Mouse (Mus musculus) intestine, postnatal 0 days (tissue): Measurements from ENCODE around the gene Foxa2. TPM values are rescaled to one million over a fixed set of nuclear protein-coding genes. Genes with fewer than 3 reads are reported as not detected.

Experiments
- ATAC-seq: fragments of 200-750 bp; cut with Nextera tagmentation; 2 replicates; pipeline ENCODE4 v1.8.0; 2017; ENCODE audit warnings: mild to moderate bottlenecking, moderate TSS enrichment, moderate library complexity
- H3K27ac ChIP-seq: fragments of 300-500 bp; sonication (generic); 2 replicates; pipeline ENCODE4 v1.5.1; 2014; ENCODE audit warnings: mild to moderate bottlenecking, low read depth, low read length, moderate library complexity
- H3K27me3 ChIP-seq: fragments of 300-500 bp; sonication (generic); replicated peaks from 2 replicates; pipeline ENCODE4 v1.6.1; 2014; ENCODE audit warnings: low read length, mixed read lengths; ENCODE audit not compliant: control insufficient read depth, insufficient read depth
- H3K36me3 ChIP-seq: fragments of 300-500 bp; sonication (generic); 2 replicates; pipeline ENCODE4 v1.6.1; 2014; ENCODE audit warnings: mild to moderate bottlenecking, moderate library complexity; ENCODE audit not compliant: control insufficient read depth, insufficient read depth
- H3K4me1 ChIP-seq: fragments of 300-500 bp; sonication (generic); replicated peaks from 2 replicates; pipeline ENCODE4 v1.6.1; 2014; ENCODE audit warnings: antibody characterized with exemption, low read length, mixed read lengths; ENCODE audit not compliant: control insufficient read depth, insufficient read depth
- H3K4me2 ChIP-seq: fragments of 300-500 bp; sonication (generic); replicated peaks from 2 replicates; pipeline ENCODE4 v1.6.1; 2014; ENCODE audit warnings: low read depth, mild to moderate bottlenecking, moderate library complexity
- H3K4me3 ChIP-seq: fragments of 300-500 bp; sonication (generic); 2 replicates; pipeline ENCODE4 v1.5.1; 2014; ENCODE audit warnings: low read depth, low read length
- H3K9ac ChIP-seq: fragments of 300-500 bp; sonication (generic); 2 replicates; pipeline ENCODE4 v1.6.1; 2014; ENCODE audit warnings: mild to moderate bottlenecking, low read depth, low read length
- H3K9me3 ChIP-seq: fragments of 300-500 bp; sonication (generic); 2 replicates; pipeline ENCODE4 v1.6.1; 2016; ENCODE audit warnings: mixed run types; ENCODE audit not compliant: control insufficient read depth
- CTCF ChIP-seq: sonication (generic); IDR thresholded peaks from 2 replicates; pipeline ENCODE4 v1.5.1; 2016; ENCODE audit warnings: low read depth, mild to moderate bottlenecking, control low read depth, antibody characterized with exemption, moderate library complexity
- WGBS: fragments of 180-500 bp; shearing (Covaris S2); extraction: QIAGEN DNeasy Blood & Tissue Kit; methylation state at CpG from one replicate; pipeline ENCODE4 v1.1.7; 2014; 5-methylcytosine and 5-hydroxymethylcytosine counted together
- polyA plus RNA-seq: library from polyadenylated mRNA; unstranded; fragments of >200 nt; fragmentation: Nextera tagmentation; extraction: Ambion mirVana; gene quantifications from 2 replicates; pipeline ENCODE4 v1.2.1, GENCODE M21; 2015

The Foxa2 gene
- polyA plus RNA-seq, 1 experiment from 2014 or later, result 1.5 TPM

DNA sequence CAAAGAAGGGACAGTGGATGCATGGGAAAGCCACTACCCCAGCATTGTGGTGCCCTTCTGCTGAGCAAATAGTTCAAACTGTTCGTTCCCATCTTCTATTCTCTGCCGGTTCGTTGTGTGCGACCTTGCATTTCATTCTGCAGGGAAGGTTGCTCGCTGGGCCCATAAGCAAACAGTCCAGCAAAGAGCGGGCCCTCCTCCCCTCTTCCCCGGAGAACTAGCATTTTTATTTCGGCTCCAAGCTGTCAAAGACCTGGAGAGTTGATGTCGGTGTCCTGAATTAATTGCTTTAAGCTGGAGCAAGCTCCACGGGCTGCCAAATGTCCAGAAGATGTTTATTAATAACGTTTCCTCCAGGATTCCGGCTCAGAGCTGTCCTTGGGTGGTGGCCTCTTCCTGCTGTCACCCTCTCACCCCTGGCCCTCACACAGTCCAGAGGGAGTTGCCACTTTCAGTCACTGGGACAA is 23.4 kb downstream of the Foxa2 start:
- Histone ChIP-seq H3K9ac (no peak overlapping the region), H3K9me3 (no peaks in the 10 kb centered on the region), H3K4me3 (no peak overlapping the region), H3K27me3 (peaks cover 46% of the 10 kb centered on the region), H3K4me2 (no peak overlapping the region), H3K27ac (no peak overlapping the region), H3K36me3 (no peaks in the 10 kb centered on the region), H3K4me1 (no peaks in the 10 kb centered on the region)
- ATAC-seq, result no peak
- WGBS, result 19% methylated on average over 12 of the region's 12 CpGs
- TF ChIP-seq CTCF, result no peak

DNA sequence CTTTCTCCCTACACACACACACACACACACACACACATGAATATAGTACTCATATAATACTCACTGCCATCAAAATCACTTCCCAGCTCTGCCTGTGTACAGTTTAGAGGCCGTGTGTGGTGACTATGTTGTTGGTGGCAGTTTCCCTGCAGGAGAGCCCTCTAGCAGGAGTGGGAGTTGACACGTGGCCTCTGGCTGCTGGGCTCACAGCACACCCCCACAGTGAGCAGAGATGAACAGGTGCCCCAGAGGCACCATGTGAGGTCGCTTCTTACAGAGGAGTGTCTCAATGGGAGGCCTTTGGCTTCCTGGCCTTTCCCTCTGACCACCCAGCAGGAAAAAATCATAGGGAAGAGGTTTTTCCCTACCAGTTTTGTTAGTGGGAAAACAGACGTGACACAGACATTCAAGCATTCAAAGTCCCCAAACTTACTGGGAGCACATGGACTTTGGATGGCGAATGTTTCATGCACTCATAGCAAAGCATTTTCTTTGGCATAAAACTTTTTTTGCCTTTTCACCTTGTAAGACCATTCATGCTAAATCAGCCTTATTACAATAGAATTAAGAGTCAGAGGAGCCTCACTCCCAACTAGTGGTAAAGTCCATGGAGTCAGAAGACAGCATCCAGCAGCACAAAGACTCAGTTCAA is 24.7 kb downstream of the Foxa2 start:
- TF ChIP-seq CTCF, result no peak
- ATAC-seq, result no peak

GRCm38 (mm10) chr2:148021016-148021415 is 25.8 kb downstream of the Foxa2 start:
- Histone ChIP-seq H3K4me1 (no peaks in the 10 kb centered on the region), H3K27ac (no peak overlapping the region), H3K4me3 (no peak overlapping the region), H3K9me3 (no peaks in the 10 kb centered on the region), H3K27me3 (peaks cover 30% of the 10 kb centered on the region; the same call in 1 of the 2 replicates), H3K9ac (no peak overlapping the region), H3K36me3 (no peaks in the 10 kb centered on the region), H3K4me2 (no peak overlapping the region)
- no peak for TF ChIP-seq CTCF
- WGBS, result 69% methylated on average over 9 of the region's 9 CpGs
- no peak for ATAC-seq

More for the DNA sequence above, 24.7 kb downstream of the Foxa2 start:
- H3K36me3 ChIP-seq, result no peaks in the 10 kb centered on the region
- WGBS, result 62% methylated on average over 5 of the region's 5 CpGs
- H3K27me3 ChIP-seq, result peaks cover 39% of the 10 kb centered on the region
- no peaks in the 10 kb centered on the region for H3K4me1 ChIP-seq
- no peak overlapping the region for H3K27ac ChIP-seq
- no peaks in the 10 kb centered on the region for H3K9me3 ChIP-seq
- no peak overlapping the region for H3K4me2 ChIP-seq
- H3K4me3 ChIP-seq, result no peak overlapping the region
- no peak overlapping the region for H3K9ac ChIP-seq

GRCm38 (mm10) chr2:148020125-148020524 is 26.6 kb downstream of the Foxa2 start:
- peaks cover 25% of the 10 kb centered on the region; the same call in 1 of the 2 replicates for H3K27me3 ChIP-seq
- 54% methylated on average over 3 of the region's 3 CpGs for WGBS

GRCm38 (mm10) chr2:148017782-148018690 is 28.7 kb downstream of the Foxa2 start:
- ATAC-seq, result no peak
- Histone ChIP-seq H3K9ac (no peak overlapping the region), H3K27me3 (peaks cover 6% of the 10 kb centered on the region; the same call in 1 of the 2 replicates), H3K27ac (no peak overlapping the region), H3K4me2 (no peak overlapping the region), H3K9me3 (no peaks in the 10 kb centered on the region), H3K4me3 (no peak overlapping the region), H3K36me3 (no peaks in the 10 kb centered on the region), H3K4me1 (no peaks in the 10 kb centered on the region)
- 72% methylated on average over 8 of the region's 8 CpGs for WGBS
- no peak for TF ChIP-seq CTCF

More at GRCm38 (mm10) chr2:148020125-148020524, 26.6 kb downstream of the Foxa2 start:
- no peak overlapping the region for H3K9ac ChIP-seq
- H3K36me3 ChIP-seq, result no peaks in the 10 kb centered on the region
- no peak overlapping the region for H3K27ac ChIP-seq
- ATAC-seq, result no peak
- no peaks in the 10 kb centered on the region for H3K4me1 ChIP-seq
- no peak overlapping the region for H3K4me3 ChIP-seq
- TF ChIP-seq CTCF, result no peak
- H3K9me3 ChIP-seq, result no peaks in the 10 kb centered on the region
- no peak overlapping the region for H3K4me2 ChIP-seq

GRCm38 (mm10) chr2:148013382-148013781 is 33.4 kb downstream of the Foxa2 start:
- H3K27ac ChIP-seq, result no peak overlapping the region
- no peak for ATAC-seq

More at GRCm38 (mm10) chr2:148013382-148013781, 33.4 kb downstream of the Foxa2 start:
- Histone ChIP-seq H3K9me3 (no peaks in the 10 kb centered on the region), H3K36me3 (no peaks in the 10 kb centered on the region), H3K4me2 (no peak overlapping the region), H3K4me3 (no peak overlapping the region), H3K4me1 (no peaks in the 10 kb centered on the region), H3K9ac (no peak overlapping the region), H3K27me3 (no peaks in the 10 kb centered on the region)
- 77% methylated on average over 3 of the region's 3 CpGs for WGBS
- no peak for TF ChIP-seq CTCF
